Mouse (Mus musculus) urinary bladder, postnatal 36 days (tissue): ENCODE measurements around the gene Elk3.
A peak's percentile ranks its signal among the peaks of the same experiment; 100 is the strongest.
"Not testable (repeated sequence)": the region's sequence is repeated elsewhere in the genome, so short reads cannot be mapped to it uniquely, and the experiment has no call there.

Source experiments
- DNase-seq, 2 experiments: peaks; one replicate each; pipeline ENCODE4 v3.0.0; 2022; ENCODE audit warnings: low spot score in 2 of 2, mixed read lengths in 1 of 2

The Elk3 gene

DNA sequence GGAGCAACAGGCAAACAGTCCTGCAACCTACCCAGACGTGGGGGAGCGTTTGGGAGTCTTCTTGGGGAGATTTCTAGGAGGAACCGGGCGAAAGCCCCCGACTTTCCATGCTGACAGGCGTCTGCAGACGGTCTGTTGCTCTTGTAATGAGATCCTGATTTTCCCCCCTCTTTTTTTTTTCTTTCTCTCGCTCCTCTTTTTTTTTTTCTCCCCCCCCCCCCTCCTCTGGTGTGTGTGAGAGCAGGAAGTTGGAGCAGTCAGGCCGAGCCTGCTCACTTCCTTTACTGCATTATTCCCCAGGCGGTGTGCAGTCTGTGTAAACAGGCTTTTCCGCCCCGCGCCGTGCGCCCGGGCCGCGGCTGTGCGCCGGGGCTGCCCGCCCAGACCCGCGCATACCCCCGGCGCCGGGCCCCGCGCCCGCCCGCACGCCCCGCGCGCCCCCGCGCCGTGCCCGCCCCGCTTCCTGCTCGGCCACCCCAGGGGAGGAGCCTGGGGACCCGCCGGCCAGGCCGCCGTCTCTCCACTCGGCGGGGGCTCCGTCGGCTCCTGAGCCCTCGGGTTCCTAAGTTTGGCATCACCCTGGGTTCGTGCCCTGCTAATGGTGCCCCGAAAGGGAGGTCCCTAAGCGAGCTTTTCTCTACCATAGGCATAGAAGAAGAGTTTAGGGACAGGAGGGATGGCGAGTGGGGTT is at the start of gene Elk3:
Gene Elk3 (minus strand): TSS at position 415 of the 691 bp plus-strand sequence.
- DNase-seq: peak; percentile 33 to 43

DNA sequence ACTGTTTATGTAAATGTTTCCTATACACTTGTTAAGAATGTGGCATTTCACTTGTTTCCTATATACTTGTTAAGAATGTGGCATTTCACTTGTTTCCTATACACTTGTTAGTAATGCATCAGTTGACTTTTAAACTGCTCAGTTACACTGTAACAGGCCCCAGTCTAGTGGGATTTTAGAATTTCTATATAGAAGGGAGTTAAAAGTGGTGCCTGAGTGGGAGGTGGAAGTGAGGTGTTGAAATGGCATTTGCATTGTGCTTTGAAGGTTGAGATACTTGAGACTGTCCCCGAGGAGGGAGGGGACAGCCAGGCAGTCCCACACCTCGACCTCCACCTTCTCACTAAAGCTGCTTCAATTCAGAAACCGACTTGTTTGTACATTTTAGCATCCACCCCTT is 49.7 kb upstream of the Elk3 start:
- DNase-seq: no peak

DNA sequence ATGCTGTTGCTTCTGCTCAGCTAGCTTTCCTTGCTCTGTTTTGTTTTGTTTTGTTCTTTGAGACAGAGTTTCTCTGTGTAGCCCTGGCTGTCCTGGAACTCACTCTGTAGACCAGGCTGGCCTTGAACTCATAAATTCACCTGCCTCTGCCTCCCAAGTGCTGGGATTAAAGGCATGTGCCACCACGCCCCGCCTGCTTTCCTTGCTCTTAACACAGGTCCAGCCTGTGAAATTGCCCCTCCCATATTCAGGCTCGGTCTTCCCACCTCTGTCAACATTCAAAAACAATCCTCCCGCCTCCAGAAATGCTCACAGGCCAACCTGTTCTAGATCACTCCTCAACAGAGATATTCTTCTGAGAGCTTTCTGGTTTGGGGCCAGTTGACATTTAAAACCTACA is 49.3 kb upstream of the Elk3 start:
- DNase-seq: not testable (repeated sequence)

DNA sequence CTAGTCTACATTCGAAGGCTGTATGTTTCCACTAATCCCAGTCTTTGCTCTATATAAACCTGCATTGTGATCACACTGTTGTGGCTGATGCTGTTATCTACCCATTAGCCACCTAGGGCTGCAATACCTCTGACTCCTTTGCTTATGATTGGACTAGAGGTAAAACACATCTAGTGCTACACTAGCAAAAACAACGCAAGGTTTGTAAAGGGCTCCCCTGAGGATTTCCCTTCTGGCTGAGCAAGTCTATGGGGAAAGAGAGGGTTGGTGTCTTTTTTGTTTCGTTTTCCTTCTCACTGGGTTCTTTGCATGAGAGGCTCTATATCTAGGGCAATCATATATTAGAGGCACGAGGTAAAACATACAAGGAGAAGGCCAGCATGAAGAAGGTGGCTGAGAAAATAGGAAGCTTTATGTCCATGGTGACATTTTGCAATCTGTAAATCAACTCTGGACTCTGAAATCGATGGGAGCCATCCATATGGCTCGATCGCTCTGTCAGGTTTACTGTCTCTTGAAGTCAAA is 48.5 kb upstream of the Elk3 start:
- DNase-seq: no peak

DNA sequence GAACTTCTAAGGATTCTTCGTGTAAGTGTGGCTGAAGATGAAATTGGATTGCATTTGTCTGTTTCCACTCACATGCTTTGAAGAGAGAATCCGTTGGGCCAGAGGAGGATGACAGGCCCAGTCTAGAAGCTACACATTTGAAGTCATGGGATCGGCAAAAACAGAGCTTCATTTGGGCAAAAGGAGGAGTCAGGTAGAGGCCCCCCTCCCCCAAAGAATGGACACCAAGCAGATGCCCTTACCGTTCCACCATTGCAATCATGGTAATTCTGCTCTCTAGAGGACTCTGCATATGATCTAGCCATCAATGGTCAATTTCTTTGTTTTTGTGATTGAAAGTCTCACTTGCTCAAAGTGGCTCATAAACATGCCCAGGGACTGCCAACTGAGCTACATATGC is 47.9 kb upstream of the Elk3 start:
- no peak for DNase-seq

DNA sequence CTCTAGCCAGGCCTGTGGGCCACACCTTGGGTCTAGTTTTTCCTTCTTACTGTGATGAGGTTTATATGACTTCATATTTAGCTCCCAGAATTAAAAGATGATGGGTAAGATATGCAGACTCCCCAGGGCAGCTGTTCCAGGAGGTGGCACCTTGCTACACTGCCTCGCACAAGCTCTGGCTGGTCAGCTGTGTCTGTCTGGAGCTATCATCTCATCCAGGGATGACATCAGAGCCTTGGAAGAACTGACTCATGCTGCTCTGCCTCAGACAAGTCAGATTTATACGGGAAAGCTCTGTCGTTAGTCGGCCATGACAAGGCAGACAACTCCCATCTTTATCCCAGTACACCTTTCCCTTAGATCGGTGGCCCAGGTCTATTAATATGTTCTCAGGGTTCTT is 46.2 kb upstream of the Elk3 start:
- DNase-seq: no peak

DNA sequence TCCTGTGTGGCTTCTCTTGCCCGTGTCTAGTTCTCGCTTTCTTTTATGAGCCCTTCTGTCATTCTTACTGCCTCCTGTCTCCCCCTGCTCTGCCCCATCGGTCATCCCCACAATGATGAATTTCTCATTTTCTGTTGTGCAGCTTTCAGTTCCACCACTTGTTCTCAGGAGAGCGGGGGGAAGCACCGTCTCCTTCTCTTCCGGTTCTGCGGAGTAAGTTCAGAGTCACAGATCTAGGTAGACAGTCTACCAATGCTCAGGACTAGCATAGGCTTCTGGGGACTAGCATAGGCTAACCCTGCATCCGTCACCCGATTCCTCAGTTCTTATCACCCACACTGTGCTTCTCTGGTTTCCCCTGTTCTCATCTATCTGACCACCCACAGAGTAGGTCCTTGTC is 45.2 kb upstream of the Elk3 start:
- DNase-seq: no peak

DNA sequence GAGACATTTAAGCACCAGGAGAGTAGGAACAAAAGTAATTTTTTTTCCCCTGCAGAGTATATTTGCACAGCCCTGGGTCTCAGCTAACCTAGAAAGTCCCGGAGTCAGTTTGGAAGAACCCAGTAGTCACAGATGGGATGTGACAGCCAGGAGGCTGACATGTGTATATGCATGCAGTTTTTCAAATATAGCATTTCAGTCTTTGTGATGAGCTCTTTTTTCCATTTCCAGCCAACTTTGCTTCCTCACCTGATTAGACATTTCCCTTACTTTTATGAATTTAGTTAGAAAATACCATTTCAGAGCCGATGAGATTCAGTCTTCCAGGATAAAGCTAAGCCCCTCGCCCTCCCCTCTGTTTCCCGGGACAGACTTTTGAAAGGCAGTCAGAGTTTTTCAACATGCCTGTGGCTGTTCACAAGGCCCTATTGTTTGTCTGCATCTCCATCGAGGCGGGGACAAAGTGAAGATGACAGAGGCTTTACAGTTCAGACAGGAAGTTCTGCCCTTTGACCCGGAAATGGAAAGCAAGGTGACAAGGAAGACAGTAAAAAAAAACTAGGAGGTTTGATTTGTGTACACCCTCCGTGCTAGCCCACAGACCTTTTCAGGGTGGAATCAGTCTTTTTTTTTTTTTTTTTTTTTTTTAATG is 44.5 kb upstream of the Elk3 start:
- no peak for DNase-seq

DNA sequence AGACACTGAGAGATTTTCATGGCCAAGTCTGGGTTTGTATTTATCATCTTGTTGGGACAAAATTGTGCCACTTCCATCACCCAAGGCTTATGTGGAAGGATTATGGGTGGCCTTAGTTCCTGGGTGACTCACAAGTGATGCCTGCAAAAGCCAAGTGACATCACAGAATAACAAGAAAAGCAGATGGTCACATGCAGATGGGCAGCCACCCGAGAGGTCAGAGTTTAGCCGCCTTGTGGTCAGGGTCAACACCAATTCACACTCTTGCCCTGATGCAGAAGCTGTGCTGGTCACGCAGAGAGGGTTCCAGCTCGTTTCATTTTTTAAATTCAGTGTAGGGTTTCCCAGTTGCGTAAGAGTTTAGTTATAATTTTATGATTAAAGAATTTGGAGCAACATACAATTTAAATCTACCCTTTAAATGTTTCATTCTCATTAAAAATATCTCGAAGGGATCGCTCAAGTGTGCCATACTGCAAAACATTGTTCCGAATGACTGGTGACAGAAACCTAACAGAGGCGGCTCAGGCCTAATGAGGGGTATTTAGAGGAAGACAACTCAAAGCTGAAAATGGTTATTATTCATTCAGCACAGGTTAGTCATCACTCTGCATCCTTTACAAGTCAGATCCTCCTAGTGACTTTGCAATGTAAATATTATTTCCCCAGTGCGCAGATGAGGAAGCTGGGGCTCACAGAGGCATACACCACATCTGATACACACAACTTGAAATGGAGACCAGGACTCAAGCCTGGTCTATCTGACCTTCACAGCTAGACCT is 42.8 kb upstream of the Elk3 start:
- DNase-seq: no peak

DNA sequence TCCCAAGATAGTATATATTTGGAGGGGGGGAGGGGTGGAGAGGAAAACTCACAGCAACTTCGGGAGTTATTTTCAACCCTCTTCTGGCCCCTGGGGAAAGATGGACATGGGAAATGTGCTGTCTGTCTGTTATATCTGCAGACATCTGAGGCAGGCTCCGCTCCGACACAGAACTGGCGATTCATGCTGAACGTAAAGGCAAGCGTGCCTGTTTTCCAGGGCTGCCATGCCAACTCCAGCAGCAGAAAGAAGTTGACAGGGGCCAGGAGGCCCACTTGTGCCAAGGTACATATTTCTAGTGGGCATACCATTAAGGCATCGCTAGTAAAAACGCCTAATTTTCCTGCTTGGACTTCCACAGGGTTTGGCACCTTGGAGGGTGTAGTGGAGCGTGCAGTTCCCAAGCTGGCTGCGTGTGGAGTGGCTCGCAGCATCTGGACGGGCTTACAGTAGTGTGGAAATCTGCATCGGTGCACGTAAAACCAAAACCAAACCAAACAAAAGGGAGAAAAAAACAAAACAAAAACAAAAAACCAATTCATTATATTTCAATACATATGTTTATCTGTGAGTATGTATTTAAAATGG is 37.1 kb upstream of the Elk3 start:
- no peak for DNase-seq

DNA sequence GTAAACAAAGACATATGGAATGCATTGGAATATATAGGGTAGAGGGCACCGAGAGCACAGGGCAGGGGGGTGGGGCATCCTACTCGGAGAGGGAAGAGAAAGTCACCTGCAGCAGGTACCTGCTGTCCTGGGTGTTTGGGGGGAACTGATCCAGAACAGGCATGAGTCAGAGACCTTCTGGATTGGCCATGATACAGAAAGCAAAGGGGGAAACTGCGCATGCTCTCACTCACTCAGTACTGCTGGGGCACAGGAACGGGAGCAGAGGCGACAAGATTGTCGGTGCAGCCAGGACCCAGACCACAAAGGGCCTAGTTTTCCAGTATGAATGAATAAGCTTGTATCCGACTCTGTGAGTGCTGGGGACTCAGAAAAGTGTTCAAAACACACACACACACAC is 36.5 kb upstream of the Elk3 start:
- DNase-seq: no peak

DNA sequence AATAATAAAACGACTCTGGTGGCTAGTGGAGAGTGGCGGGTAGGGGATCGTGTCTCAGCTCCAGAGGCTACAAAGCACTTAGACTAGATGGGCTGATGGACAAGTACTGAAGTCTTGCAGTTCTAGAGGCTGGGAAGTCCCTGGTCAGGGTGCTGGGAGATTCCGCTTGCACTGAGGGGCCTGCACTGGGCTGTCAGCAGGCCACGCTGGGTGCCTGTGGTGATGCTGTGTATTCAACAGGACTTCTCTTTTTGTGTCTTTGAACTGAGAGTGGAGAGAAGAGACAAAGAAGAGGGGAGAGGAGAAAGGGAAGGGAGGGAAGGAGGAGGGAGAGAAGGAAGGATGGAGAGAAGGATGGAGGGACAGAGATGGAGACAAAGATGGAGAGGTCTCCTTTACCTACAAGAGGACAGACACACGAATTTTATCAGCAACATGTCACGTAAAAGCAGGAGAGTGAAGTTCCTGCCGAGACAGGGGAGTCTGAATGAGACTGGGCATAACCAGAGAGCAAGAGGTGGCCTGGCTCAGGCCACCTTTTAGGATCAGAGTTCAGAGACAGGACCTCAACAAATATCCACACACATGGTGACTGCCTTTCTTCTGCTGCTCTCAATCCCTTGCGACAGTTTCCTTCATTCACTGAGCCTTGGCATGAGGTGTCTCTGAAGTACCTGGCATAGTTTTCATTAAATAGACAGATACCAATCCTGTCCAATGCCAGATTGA is 35.4 kb upstream of the Elk3 start:
- DNase-seq: no peak

DNA sequence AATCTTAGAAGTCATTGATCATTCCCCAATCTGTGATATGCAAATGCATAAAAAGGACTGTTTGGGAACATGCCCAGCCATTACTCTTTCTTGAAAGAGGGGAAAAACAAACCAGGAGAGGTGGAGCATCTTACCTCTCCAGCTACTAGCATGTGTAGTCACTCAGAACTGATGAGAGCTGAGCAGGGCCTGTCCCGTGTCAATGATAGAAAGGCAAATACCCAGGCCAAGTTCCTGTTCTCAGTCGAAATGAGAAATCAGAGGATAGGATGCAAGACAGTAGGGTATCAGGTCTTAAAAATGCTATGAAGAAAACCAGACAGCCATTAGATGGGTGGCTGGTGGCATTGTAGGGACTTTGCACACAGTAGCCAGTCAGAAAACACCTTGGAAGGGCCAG is 34.6 kb upstream of the Elk3 start:
- DNase-seq: no peak

DNA sequence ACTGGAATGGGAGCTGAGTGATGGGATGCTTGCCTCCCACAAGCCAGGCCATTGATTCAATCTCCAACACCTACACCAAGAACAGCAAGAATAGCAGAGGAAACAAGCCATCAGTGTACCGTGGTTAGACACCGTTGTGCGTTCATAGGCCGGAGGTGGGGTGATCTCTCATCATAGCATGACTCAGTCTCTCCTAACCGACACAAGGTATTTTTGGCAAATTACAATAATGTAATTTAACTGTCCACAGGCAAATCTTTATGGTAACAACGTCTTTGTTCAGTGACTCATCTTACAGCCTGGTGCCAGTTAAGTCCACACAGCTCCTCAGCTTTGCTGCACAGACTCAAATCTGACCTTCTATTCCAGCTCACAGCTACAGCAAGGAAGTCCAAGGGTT is 32.5 kb upstream of the Elk3 start:
- DNase-seq: no peak

DNA sequence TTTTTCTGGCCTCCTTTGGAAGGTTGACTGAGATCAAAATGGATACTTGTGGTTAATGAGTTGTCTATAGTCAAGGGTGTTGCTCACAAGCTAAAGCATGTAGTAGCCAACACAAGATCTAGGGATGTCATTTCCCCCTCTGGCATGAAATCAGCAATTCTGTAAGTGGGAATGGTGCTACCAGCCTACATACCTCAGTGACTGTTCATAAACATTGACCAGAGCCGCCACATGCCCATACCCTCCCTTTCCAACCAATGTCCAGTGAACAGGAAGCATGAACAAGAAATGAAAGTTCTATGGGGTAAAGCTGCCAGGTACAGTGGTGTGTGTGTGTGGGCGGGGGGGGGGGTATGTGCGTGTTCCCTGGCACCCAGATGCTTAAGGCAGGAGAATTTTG is 32.1 kb upstream of the Elk3 start:
- DNase-seq: no peak

DNA sequence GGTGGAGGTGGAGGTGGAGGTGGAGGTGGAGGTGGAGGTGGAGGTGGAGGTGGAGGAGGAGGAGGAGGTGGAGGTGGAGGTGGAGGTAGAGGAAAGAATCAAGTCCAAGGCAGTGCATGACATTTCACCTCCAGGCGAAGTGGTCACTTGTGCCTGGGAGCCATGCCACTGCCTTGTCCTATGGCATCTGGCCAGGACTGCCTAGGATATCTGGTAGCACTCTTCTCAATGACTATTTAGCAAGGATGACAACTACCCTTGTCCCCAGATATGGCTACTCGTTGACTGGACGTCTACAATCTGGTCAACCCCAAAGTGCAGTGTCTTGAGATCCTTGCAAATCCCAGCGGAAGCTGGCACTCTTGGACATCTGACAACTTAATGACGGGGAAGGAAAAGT is 27.6 kb upstream of the Elk3 start:
- DNase-seq: no peak

DNA sequence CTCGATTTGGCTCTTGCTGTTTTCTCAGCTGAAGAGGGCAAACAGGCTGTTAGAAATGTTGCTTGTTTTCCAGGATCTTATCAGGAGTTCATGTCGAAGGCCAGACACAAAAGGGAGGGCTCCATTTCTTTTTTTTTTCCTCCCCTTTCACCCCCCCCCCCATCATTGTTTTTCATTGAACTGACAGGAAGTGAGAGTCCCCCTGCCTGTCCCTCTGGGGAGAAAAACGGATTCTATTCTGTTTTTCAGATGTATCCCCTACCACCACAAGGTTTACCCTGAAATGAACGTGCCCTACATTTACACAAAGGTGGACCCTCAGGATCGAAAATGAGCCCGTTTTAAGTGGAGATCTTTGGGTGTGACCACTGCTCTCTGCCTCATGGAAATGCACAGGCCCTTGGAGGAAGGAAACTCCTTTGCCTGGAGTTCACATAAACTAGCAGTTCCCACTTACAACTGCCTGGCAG is 25.6 kb upstream of the Elk3 start:
- DNase-seq: no peak

DNA sequence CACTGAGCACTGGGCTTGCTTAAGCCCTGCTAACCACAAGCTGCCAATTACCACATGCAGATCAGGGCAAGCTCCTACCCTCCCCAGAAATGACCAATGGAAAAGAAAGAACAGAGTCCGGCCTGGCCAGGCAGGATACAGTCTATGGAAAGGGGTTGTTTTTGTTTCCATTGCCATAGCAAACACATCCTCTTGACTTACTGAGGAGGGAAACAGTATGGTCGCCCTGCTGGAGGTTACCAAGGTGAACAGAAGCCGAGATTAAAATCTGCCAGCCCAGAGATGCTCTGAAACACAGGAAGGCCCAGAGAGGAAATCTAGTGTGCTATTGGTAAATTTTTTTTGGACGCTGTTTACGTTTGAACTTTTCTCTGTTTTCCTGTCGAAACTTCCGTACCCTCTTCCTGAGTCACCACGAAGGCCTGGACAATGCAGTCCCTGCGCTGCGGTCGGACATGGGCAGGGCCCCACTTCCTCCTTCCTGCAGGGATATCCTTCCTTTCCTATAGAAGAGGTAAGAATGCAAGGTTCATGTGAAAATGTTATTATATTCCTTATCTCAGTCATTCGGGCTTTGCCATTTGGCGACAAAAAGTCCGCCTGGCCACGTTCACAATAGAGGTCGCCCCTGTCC is 25.0 kb upstream of the Elk3 start:
- peak in 1 of 2 experiments; percentile 35 for DNase-seq

DNA sequence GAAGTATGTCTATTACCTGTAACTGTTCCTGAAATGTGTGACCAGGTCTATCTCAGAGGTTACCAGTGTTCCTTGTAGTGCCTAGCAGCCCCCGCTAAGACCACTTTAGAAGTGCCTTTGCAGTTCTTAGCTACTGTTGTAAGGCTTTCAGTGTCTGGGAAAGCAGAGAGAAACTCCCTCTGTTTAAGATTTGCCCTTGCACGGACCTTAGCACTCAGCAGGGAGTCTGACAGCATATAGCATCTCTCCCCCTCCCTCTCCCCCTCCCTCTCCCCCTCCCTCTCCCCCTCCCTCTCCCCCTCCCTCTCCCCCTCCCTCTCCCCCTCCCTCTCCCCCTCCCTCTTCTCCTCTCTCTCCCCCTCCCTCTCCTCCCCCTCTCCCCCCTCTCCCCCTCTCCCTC is 24.1 kb upstream of the Elk3 start:
- no peak for DNase-seq

DNA sequence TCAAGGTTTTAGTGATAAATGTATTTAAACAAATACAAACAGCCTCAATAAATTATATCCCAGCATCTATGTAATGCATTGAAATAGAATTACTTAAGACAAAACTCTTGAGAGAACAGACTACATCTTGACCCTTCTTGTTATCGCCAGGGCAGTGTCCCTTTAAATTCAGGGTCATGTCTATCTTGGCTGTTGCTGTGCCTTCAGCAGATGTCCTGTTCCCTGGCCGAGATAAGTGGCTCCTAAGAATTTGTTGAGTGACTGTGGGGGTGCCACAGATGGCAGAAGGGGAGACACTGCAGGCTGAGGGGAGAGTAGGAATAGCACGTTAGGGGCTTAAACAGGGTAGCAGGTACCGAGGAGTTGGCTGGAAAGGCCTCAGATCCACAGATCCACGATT is 22.3 kb upstream of the Elk3 start:
- no peak for DNase-seq

DNA sequence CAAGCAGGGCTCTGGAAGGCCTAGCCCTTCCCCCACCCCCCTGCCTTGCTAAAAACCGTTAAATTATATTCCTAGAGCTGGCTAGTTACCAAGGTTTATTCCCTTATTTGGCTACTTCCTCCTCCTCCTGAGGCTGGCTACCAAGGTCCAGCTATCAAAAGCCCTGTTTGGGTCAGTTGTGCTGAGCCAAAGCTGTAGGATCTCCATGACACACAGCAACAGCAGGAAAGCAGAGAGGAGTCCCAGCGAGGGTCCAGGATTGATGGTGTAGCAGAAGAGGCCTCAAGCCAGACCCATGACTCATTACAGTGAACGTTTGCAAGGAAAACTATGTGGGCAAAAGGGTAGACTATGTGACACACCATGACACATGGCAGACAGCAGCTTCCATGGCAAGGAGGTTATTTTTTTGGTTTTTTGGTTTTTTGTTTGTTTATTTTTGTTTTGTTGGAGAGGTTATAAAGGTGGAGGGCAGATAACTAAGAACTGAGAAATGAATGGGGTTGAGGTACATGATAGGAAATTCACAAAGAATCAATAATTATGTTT is 21.4 kb upstream of the Elk3 start:
- DNase-seq: no peak
